Mouse (Mus musculus) embryonic fibroblast, embryonic 13.5 days (primary cell): Measurements from ENCODE around the gene Ddx3x.

Source experiments
- CTCF ChIP-seq: IDR thresholded peaks from 2 replicates; pipeline ENCODE4 v1.5.1; 2011; ENCODE audit warnings: mild to moderate bottlenecking, control low read depth, low read length, moderate library complexity, borderline replicate concordance; ENCODE audit not compliant: insufficient read depth
- POLR2A ChIP-seq: IDR thresholded peaks from 2 replicates; pipeline ENCODE4 v1.6.1; 2011; ENCODE audit warnings: low read depth, mild to moderate bottlenecking, control low read depth, low read length, moderate library complexity

- TF ChIP-seq CTCF (no peak), POLR2A (no peak)
Measured at GRCm38 (mm10) chrX:13233631-13234030, 47.1 kb upstream of the Ddx3x start.
